Mouse (Mus musculus): Measurements from ENCODE around the gene Wnt10b. TPM values are rescaled to one million over a fixed set of nuclear protein-coding genes. Genes with fewer than 3 reads are reported as not detected.

The Wnt10b gene
- polyA plus RNA-seq, 1 experiment from 2014 or later, result 0.06 TPM

GRCm38 (mm10) chr15:98729791-98730545 lies 48.0 kb downstream of the Wnt10b start:
- WGBS, result 73% methylated on average over 7 of the region's 7 CpGs
- no peak overlapping the region for H3K27ac ChIP-seq (ENCODE audit: low read depth, low read length)
- H3K4me1 ChIP-seq (ENCODE audit: control insufficient read depth, insufficient read depth, low read depth, low read length), result peaks cover 16% of the 10 kb centered on the region
- peaks cover 4% of the 10 kb centered on the region; the same call in 1 of the 2 replicates for H3K27me3 ChIP-seq (replicated peaks; ENCODE audit: control insufficient read depth, insufficient read depth, low read length)
- H3K36me3 ChIP-seq (ENCODE audit: control insufficient read depth, insufficient read depth, low read length), result no peaks in the 10 kb centered on the region
- no peak overlapping the region for H3K9ac ChIP-seq (ENCODE audit: low read depth, low read length)
- H3K4me2 ChIP-seq (ENCODE audit: low read length), result no peak overlapping the region
- H3K9me3 ChIP-seq (ENCODE audit: control insufficient read depth, low read length), result no peaks in the 10 kb centered on the region
- no peak for ATAC-seq
- no peak overlapping the region for H3K4me3 ChIP-seq (ENCODE audit: low read length)

- 46% methylated on average over 9 of the region's 9 CpGs for WGBS
These were observed 49.6 kb downstream of the Wnt10b start for GRCm38 (mm10) chr15:98728366-98728765.

DNA sequence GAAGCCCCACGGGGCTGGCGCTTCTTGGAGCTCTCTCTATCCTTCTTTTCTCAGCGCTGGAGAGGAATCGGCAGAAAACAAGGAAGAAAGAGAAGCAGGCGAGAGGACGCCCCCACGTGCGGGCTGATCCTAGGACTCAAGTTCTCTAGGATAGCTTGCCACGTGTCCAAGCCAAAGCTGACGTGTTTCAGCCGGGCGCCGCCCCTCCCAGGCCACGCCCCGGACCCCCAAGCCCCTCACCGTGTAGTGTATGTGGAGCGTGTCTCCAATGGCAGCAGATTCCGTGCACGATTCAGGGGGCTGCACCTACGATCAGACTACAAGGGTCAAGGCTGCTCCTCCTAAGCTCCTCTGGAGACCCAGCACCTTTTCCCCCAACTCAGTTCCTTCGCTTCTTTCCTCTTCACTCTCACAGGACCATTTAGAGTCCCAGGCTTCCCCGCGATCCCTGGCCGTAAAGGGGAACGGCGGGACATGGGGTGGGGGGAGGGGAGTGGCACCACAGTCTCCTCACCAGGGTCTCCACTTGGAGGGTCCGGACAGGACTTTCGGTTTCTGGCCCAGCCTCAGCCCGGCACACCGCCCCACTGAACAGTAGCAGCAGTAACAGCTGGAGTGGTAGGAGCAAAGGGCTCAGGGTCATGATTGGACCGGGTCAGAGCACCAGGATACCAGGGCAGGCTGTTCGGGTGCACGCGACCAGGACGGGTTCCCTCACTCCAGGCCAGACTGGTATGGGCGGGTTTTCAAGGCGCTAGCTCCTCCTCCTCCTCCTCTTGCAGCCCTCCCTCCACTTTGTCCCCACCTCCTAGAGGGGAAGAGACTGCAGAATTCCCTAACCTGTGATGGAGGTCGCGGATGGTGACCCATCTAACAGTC lies 50.3 kb downstream of the Wnt10b start, which contains the start of gene Fkbp11:
Gene Fkbp11, minus strand, starts transcription at position 756 of the 879 bp plus-strand sequence.
- Histone ChIP-seq H3K36me3 (ENCODE audit: control insufficient read depth, insufficient read depth, low read length) (no peaks in the 10 kb centered on the region), H3K9ac (ENCODE audit: low read depth, low read length) (peak within 1 kb of the TSS; percentile 65), H3K4me3 (ENCODE audit: low read length) (peak within 1 kb of the TSS; percentile 55), H3K27me3 (replicated peaks; ENCODE audit: control insufficient read depth, insufficient read depth, low read length) (peaks cover 4% of the 10 kb centered on the region; the same call in 1 of the 2 replicates), H3K4me2 (ENCODE audit: low read length) (peak within 1 kb of the TSS; percentile 99), H3K4me1 (ENCODE audit: control insufficient read depth, insufficient read depth, low read depth, low read length) (peaks cover 16% of the 10 kb centered on the region), H3K27ac (ENCODE audit: low read depth, low read length) (no peak within 1 kb of the TSS), H3K9me3 (ENCODE audit: control insufficient read depth, low read length) (no peaks in the 10 kb centered on the region)
- ATAC-seq, result peak; percentile 80
- under 1% methylated on average over 34 of the region's 39 CpGs for WGBS

More at GRCm38 (mm10) chr15:98728366-98728765, 49.6 kb downstream of the Wnt10b start:
- Histone ChIP-seq H3K9ac (ENCODE audit: low read depth, low read length) (peak overlapping the region; percentile 65; the same call in 1 of the 2 replicates), H3K36me3 (ENCODE audit: control insufficient read depth, insufficient read depth, low read length) (no peaks in the 10 kb centered on the region), H3K4me2 (ENCODE audit: low read length) (peak overlapping the region; percentile 99), H3K27me3 (replicated peaks; ENCODE audit: control insufficient read depth, insufficient read depth, low read length) (peaks cover 4% of the 10 kb centered on the region; the same call in 1 of the 2 replicates), H3K4me1 (ENCODE audit: control insufficient read depth, insufficient read depth, low read depth, low read length) (peaks cover 16% of the 10 kb centered on the region), H3K4me3 (ENCODE audit: low read length) (peak overlapping the region; percentile 55), H3K27ac (ENCODE audit: low read depth, low read length) (no peak overlapping the region), H3K9me3 (ENCODE audit: control insufficient read depth, low read length) (no peaks in the 10 kb centered on the region)
- 0 out of 2 replicates have a peak, but pooled peaks have one; percentile 9 for ATAC-seq

DNA sequence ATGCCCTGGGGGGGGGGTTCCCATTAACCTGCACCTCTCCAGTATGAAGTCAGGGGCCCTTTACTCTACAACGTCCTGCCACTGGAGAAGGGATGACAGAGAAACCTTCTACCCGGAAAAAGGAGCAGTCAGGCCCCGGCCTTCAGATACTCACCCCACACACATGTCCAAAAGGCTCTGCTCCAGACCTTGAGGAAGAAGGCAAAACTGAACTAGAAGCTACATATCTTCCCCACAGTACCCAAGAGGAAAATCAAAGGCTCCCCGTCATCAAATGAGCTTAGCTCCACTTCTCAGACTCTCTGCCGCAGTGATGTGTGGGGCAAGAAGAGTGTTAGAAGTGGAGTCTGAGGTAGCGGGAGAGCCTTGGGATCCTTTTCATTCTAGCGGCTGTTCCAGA lies 51.2 kb downstream of the Wnt10b start:
- Histone ChIP-seq H3K9me3 (ENCODE audit: control insufficient read depth, low read length) (no peaks in the 10 kb centered on the region), H3K9ac (ENCODE audit: low read depth, low read length) (no peak overlapping the region), H3K27me3 (replicated peaks; ENCODE audit: control insufficient read depth, insufficient read depth, low read length) (peaks cover 4% of the 10 kb centered on the region; the same call in 1 of the 2 replicates), H3K4me3 (ENCODE audit: low read length) (peak overlapping the region; percentile 55; the same call in 1 of the 2 replicates), H3K4me2 (ENCODE audit: low read length) (peak overlapping the region; percentile 99), H3K36me3 (ENCODE audit: control insufficient read depth, insufficient read depth, low read length) (no peaks in the 10 kb centered on the region), H3K27ac (ENCODE audit: low read depth, low read length) (no peak overlapping the region), H3K4me1 (ENCODE audit: control insufficient read depth, insufficient read depth, low read depth, low read length) (peaks cover 16% of the 10 kb centered on the region)
- 52% methylated on average over 7 of the region's 7 CpGs for WGBS
- no peak for ATAC-seq

GRCm38 (mm10) chr15:98726079-98726478 lies 51.9 kb downstream of the Wnt10b start:
- Histone ChIP-seq H3K4me3 (ENCODE audit: low read length) (no peak overlapping the region), H3K4me1 (ENCODE audit: control insufficient read depth, insufficient read depth, low read depth, low read length) (peaks cover 16% of the 10 kb centered on the region), H3K9me3 (ENCODE audit: control insufficient read depth, low read length) (no peaks in the 10 kb centered on the region), H3K9ac (ENCODE audit: low read depth, low read length) (no peak overlapping the region), H3K4me2 (ENCODE audit: low read length) (no peak overlapping the region), H3K27ac (ENCODE audit: low read depth, low read length) (no peak overlapping the region), H3K36me3 (ENCODE audit: control insufficient read depth, insufficient read depth, low read length) (no peaks in the 10 kb centered on the region), H3K27me3 (replicated peaks; ENCODE audit: control insufficient read depth, insufficient read depth, low read length) (peaks cover 4% of the 10 kb centered on the region; the same call in 1 of the 2 replicates)
- no peak for ATAC-seq
- 78% methylated on average over 4 of the region's 4 CpGs for WGBS

DNA sequence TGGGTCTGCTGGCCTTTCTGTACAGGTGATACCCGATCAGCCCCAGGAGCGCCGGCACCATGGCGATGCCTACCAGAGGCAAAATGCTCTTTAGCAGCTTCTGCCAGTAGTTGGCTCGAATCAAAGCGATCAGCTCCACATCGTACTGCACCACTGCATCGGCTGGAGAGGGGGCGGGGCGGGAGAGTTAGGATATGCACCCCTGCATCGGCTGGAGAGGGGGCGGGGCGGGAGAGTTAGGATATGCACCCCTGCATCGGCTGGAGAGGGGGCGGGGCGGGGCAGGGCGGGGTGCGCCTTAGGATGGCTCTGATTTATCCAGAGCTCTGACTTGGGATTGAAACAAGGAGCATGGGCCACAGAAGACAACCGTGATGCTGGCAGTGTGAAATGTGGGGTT lies 53.5 kb downstream of the Wnt10b start:
- Histone ChIP-seq H3K9me3 (ENCODE audit: control insufficient read depth, low read length) (no peaks in the 10 kb centered on the region), H3K36me3 (ENCODE audit: control insufficient read depth, insufficient read depth, low read length) (no peaks in the 10 kb centered on the region), H3K4me3 (ENCODE audit: low read length) (no peak overlapping the region), H3K9ac (ENCODE audit: low read depth, low read length) (no peak overlapping the region), H3K27ac (ENCODE audit: low read depth, low read length) (no peak overlapping the region), H3K27me3 (replicated peaks; ENCODE audit: control insufficient read depth, insufficient read depth, low read length) (peaks cover 4% of the 10 kb centered on the region; the same call in 1 of the 2 replicates), H3K4me1 (ENCODE audit: control insufficient read depth, insufficient read depth, low read depth, low read length) (peaks cover 16% of the 10 kb centered on the region), H3K4me2 (ENCODE audit: low read length) (peak overlapping the region; percentile 20)
- no peak for ATAC-seq
- 26% methylated on average over 19 of the region's 19 CpGs for WGBS

GRCm38 (mm10) chr15:98722854-98723253 lies 55.1 kb downstream of the Wnt10b start:
- no peak overlapping the region for H3K4me3 ChIP-seq (ENCODE audit: low read length)
- WGBS, result 66% methylated on average over 14 of the region's 14 CpGs
- H3K4me2 ChIP-seq (ENCODE audit: low read length), result no peak overlapping the region
- H3K9me3 ChIP-seq (ENCODE audit: control insufficient read depth, low read length), result no peaks in the 10 kb centered on the region
- no peak overlapping the region for H3K27ac ChIP-seq (ENCODE audit: low read depth, low read length)
- H3K4me1 ChIP-seq (ENCODE audit: control insufficient read depth, insufficient read depth, low read depth, low read length), result peaks cover 11% of the 10 kb centered on the region
- no peaks in the 10 kb centered on the region for H3K36me3 ChIP-seq (ENCODE audit: control insufficient read depth, insufficient read depth, low read length)
- peaks cover 4% of the 10 kb centered on the region; the same call in 1 of the 2 replicates for H3K27me3 ChIP-seq (replicated peaks; ENCODE audit: control insufficient read depth, insufficient read depth, low read length)
- H3K9ac ChIP-seq (ENCODE audit: low read depth, low read length), result no peak overlapping the region
- no peak for ATAC-seq

GRCm38 (mm10) chr15:98722191-98722590 lies 55.8 kb downstream of the Wnt10b start:
- H3K4me3 ChIP-seq (ENCODE audit: low read length), result no peak overlapping the region
- 67% methylated on average over 8 of the region's 8 CpGs for WGBS
- no peak overlapping the region for H3K4me2 ChIP-seq (ENCODE audit: low read length)
- ATAC-seq, result no peak
- no peak overlapping the region for H3K9ac ChIP-seq (ENCODE audit: low read depth, low read length)
- H3K27ac ChIP-seq (ENCODE audit: low read depth, low read length), result no peak overlapping the region
- H3K4me1 ChIP-seq (ENCODE audit: control insufficient read depth, insufficient read depth, low read depth, low read length), result peaks cover 5% of the 10 kb centered on the region
- H3K36me3 ChIP-seq (ENCODE audit: control insufficient read depth, insufficient read depth, low read length), result no peaks in the 10 kb centered on the region
- H3K27me3 ChIP-seq (replicated peaks; ENCODE audit: control insufficient read depth, insufficient read depth, low read length), result peaks cover 4% of the 10 kb centered on the region; the same call in 1 of the 2 replicates
- H3K9me3 ChIP-seq (ENCODE audit: control insufficient read depth, low read length), result no peaks in the 10 kb centered on the region
